Mouse (Mus musculus) naive thymus-derived CD4-positive, alpha-beta T cell, adult 2 months (primary cell): ENCODE data around the gene Polk.

ENCODE experiments used
- DNase-seq: peaks from one replicate; pipeline ENCODE4 v3.0.0-alpha.2; 2011; ENCODE audit warnings: low read depth

Polk gene

DNA sequence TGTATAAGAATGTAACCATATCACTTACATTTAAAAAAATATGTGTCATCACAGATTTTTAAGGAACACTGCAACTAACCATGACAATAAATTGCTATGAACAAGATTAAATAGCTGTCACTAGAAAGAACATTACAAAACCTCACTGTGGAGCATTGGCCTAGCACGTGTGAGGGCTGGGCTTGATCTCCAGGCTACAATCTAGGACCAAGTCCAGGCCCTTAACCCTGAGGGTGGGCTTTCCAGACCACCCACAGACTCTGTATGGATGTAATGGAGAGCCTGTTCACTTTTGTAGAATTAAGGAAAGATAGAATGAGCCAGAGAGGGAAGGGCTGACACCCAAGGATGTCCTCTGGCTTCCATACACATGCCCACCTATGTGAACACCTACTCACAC lies 79.7 kb downstream of the Polk start:
- no peak for DNase-seq

- no peak for DNase-seq
These were observed 83.8 kb downstream of the Polk start for GRCm38 (mm10) chr13:96458606-96459005.

DNA sequence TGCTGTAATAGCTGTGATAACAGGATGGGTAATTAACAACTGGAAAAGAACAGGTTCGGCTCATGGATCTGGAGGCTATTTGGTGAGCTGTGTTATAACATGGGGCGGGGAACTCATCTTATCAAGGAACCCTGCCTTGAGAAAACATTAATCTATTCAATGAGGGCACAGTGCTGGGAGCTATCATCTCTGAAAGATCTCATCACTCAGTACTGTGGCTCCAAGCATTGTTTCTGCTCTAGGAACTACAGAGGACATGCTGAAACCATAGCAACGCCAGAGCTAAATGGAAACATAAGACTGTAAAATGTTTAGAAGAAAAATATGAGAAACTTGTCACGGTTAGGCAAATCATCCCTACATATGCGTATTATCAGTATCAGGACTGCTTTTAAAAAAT lies 84.4 kb downstream of the Polk start:
- DNase-seq: no peak

DNA sequence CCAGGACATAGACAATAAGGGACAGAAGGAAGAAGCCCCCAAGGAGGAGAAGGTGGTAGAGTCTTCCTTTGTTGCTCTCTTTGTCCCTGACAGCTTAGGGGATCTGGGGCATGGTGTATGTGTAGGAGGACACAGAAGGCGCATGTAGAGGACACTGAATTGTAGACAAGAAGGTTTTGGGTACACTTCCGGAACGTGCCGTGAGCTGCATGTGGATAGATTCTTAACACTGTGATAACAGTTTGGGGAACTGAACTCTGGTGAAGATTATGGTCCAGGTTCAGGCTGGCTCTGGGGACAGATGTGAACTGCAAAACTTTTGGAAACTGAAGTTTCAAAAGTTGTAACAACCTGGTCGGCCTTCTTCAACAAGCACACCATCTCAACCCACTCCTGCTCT lies 84.8 kb downstream of the Polk start:
- no peak for DNase-seq

- DNase-seq: no peak
These were observed 88.1 kb downstream of the Polk start for GRCm38 (mm10) chr13:96454288-96454687.

GRCm38 (mm10) chr13:96452621-96453020 lies 89.8 kb downstream of the Polk start:
- DNase-seq: no peak

DNA sequence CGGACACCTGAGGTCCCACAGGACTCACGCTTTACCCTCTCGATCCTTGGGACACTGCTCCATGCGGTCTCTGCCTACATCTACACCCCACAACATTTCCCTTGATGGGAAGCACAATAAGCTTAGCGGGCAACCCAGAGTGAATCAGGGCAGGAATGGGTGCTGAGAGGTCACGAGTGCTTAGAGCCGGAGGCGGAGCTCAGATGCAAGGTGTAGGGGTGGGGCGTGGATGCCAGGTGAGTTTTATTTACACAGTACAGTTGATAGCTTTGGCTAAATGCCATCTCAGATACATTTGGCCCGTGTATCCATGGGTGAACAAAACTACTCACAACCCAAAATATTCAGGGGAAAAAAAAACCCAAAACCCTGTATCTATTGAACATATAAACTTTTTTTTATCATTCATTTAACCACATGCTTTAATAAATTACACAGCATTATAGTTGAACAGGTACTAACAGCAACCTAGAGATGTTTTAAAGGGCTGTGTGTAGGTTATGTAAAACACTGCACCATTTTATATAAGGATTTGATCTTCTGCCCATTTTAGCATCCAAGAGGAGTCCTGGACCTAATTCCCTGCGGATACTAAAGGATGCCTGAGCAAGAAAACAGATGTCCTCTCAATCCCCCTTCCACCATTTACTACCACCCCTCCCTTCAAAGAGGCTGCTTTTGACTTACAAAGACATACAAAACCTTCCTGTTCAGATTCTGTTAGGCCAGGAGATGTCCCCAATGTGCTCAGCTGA lies 90.8 kb downstream of the Polk start:
- no peak for DNase-seq

GRCm38 (mm10) chr13:96450869-96451268 lies 91.5 kb downstream of the Polk start:
- no peak for DNase-seq

DNA sequence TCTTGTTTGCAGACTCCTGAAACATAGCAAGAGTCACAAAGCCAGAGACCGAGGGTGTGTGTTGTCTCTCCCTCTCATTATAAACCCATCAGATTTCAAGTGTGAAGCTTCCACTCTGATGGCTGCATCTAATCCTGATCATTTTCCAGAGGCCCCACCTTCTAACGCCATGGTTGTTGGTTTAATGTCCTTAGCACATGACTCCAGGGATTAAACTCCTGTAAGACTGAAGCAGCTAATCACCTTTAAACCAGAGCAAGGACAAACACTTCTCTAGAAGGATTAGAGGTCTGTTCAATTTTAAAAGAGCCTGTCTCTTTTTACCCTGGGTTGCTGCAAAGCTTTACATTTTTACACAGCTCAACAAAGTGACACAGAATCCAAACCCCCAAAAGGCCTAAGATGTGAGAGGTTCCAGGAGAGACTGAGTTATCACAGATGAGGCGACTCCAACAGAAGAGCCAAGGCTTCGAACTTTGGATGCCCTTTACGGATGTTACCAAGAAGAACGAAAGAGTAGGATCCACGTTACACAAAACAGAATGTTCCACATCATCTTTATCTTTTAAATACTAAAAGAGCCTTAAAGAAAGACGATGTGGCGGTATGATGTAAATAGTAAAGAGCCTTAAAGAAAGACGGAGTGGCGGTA lies 92.0 kb downstream of the Polk start:
- DNase-seq: no peak

- DNase-seq: no peak
These were observed 101.9 kb downstream of the Polk start for GRCm38 (mm10) chr13:96440436-96440835.

GRCm38 (mm10) chr13:96436921-96437320 lies 105.5 kb downstream of the Polk start:
- no peak for DNase-seq

DNA sequence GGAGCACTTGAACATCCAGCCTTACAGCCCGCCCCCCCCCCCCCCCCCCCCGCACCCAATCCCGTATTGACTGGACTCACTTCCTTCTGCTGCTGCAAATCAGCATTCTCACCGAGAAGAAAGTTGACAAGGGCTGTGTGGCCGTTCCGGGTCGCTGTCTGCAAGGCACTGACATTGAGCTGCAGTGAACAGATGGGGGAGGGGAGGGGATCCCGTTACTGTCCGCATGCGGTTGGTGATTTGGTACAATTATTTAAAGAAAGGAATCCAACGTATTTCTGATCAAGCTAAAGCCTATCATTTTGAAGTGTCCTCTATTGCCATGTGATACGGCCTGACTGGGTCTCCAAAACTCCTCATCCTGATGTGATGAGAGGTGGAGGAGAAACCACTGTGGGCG lies 106.6 kb downstream of the Polk start:
- no peak for DNase-seq

DNA sequence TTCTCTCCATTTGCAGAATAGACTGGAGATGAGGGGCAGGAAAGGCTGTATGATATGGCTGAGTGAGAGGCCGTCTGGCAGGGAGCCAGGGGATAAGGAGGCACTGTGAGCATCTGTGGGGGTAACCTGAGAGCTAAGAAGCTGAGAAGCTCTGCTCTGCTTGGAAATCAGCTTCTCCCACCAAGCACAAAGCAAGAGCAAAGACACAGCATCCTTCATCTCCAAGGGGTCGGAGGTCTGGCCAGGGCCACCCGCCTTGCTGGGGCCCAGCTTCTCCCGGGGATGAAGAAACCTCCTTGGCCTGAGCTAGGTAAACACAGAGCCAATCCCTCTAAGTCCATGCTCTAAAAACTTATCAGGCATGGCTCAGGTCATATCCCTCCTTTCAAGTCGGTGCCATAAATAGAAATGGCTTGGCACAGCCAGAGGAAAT lies 107.5 kb downstream of the Polk start:
- no peak for DNase-seq

- DNase-seq: peak; percentile 33
These were observed 108.7 kb downstream of the Polk start for GRCm38 (mm10) chr13:96433648-96434190.

DNA sequence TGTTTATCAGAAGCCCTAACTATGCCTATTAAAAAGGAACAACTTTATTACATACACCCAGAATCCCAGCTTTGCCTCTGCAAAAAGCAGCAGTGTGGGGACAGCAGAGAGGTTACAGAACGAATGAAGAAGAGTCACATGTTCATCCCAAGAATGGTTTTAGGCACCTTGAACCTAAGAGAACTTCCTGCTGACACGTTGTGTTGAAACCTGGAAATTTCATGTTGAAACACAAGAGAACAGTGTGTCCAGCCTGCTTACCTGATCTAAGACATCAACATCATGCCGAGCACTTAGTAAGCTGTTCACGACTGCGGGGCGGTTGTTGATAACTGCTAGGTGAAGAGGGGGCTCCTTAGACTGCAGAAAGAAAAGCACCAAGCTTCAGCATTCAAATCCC lies 109.3 kb downstream of the Polk start:
- peak; percentile 8 for DNase-seq

- DNase-seq: no peak
These were observed 110.0 kb downstream of the Polk start for GRCm38 (mm10) chr13:96432376-96432811.

GRCm38 (mm10) chr13:96431595-96432156 lies 110.7 kb downstream of the Polk start:
- DNase-seq: peak; percentile 89
